Mouse (Mus musculus) CH12.LX (cell line): ENCODE results near the gene Bcat1. TPM values are rescaled to one million over a fixed set of nuclear protein-coding genes. Genes with fewer than 3 reads are reported as not detected.

Source experiments
- DNase-seq: peaks from one replicate; pipeline ENCODE4 v3.0.0-alpha.2; 2013; ENCODE audit errors: extremely low read depth
- H3K27ac ChIP-seq: 2 replicates; pipeline ENCODE4 v1.5.1; 2012; ENCODE audit warnings: low read depth, mild to moderate bottlenecking, control low read depth, moderate library complexity; ENCODE audit not compliant: insufficient read depth
- H3K27me3 ChIP-seq: replicated peaks from 2 replicates; pipeline ENCODE3; 2012; ENCODE audit warnings: inconsistent platforms
- H3K36me3 ChIP-seq, 2 experiments: replicated peaks in 1 of 2; 2 replicates each; pipeline versions ENCODE3 to v1.6.1; 2012; ENCODE audit warnings: inconsistent platforms in 1 of 2, low read length in 1 of 2, mild to moderate bottlenecking in 1 of 2, mixed read lengths in 1 of 2, moderate library complexity in 1 of 2; ENCODE audit not compliant: control insufficient read depth in 1 of 2, insufficient read depth in 1 of 2
- H3K4me1 ChIP-seq, 2 experiments: 2 replicates each; pipeline ENCODE4 v1.6.1; 2012; ENCODE audit warnings: inconsistent platforms in 1 of 2, moderate library complexity in 1 of 2; ENCODE audit not compliant: insufficient read depth in 2 of 2, control insufficient read depth in 1 of 2
- H3K4me2 ChIP-seq: 2 replicates; pipeline ENCODE4 v1.6.1; 2012; ENCODE audit warnings: low read depth, mild to moderate bottlenecking, control low read depth; ENCODE audit not compliant: poor library complexity, insufficient read depth, severe bottlenecking
- H3K4me3 ChIP-seq, 3 experiments: fragments of 150-350 bp in 1 of 3; sonication (generic) in 1 of 3; replicated peaks in 1 of 3; 2 replicates each; pipeline versions ENCODE3 to v1.5.1; 2011 to 2012; ENCODE audit warnings: low read depth in 2 of 3, low read length in 2 of 3, mild to moderate bottlenecking in 2 of 3, moderate library complexity in 2 of 3, control low read depth in 1 of 3, improper control_type of control experiment in 1 of 3, inconsistent platforms in 1 of 3, mixed read lengths in 1 of 3; ENCODE audit not compliant: poor library complexity in 1 of 3
- H3K79me2 ChIP-seq: replicated peaks from 2 replicates; pipeline ENCODE4 v1.6.1; 2012; ENCODE audit warnings: mild to moderate bottlenecking, moderate library complexity; ENCODE audit not compliant: control insufficient read depth, poor library complexity, insufficient read depth, severe bottlenecking; ENCODE audit errors: extremely low read depth
- H3K9ac ChIP-seq: 2 replicates; pipeline ENCODE4 v1.6.1; 2012; ENCODE audit warnings: low read depth, mild to moderate bottlenecking, control low read depth, moderate library complexity; ENCODE audit not compliant: insufficient read depth
- H3K9me3 ChIP-seq: replicated peaks from 2 replicates; pipeline ENCODE3; 2012; ENCODE audit warnings: low read length, inconsistent platforms, mixed read lengths
- CTCF ChIP-seq, 2 experiments: IDR thresholded peaks in 1 of 2; conservative IDR thresholded peaks in 1 of 2; 2 replicates each; pipeline ENCODE4 v1.5.1; 2011 to 2012; ENCODE audit warnings: low read depth in 2 of 2, low read length in 2 of 2, improper control_type of control experiment in 1 of 2, inconsistent platforms in 1 of 2, mild to moderate bottlenecking in 1 of 2, moderate library complexity in 1 of 2
- E2F4 ChIP-seq: IDR thresholded peaks from 2 replicates; pipeline ENCODE4 v1.6.1; 2011; ENCODE audit warnings: low read depth, low read length, improper control_type of control experiment; ENCODE audit not compliant: insufficient replicate concordance
- HCFC1 ChIP-seq: IDR thresholded peaks from 2 replicates; pipeline ENCODE4 v1.6.1; 2012; ENCODE audit warnings: low read depth, mild to moderate bottlenecking, inconsistent platforms, low read length, improper control_type of control experiment
- JUND ChIP-seq: conservative IDR thresholded peaks from 2 replicates; pipeline ENCODE4 v1.6.1; 2011; ENCODE audit warnings: low read depth, low read length, improper control_type of control experiment
- KAT2A ChIP-seq: IDR thresholded peaks from 2 replicates; pipeline ENCODE4 v1.6.1; 2012; ENCODE audit warnings: low read length, improper control_type of control experiment, inconsistent platforms; ENCODE audit not compliant: insufficient replicate concordance
- MAX ChIP-seq: IDR thresholded peaks from 2 replicates; pipeline ENCODE4 v1.6.1; 2011; ENCODE audit warnings: low read length, improper control_type of control experiment
- PAX5 ChIP-seq: IDR thresholded peaks from 2 replicates; pipeline ENCODE4 v1.6.1; 2012; ENCODE audit warnings: low read length, inconsistent platforms, mixed read lengths
- POLR2A ChIP-seq: IDR thresholded peaks from 2 replicates; pipeline ENCODE4 v1.6.1; 2011; ENCODE audit warnings: low read depth, mild to moderate bottlenecking, improper control_type of control experiment, low read length
- RAD21 ChIP-seq: IDR thresholded peaks from 2 replicates; pipeline ENCODE4 v1.6.1; 2011; ENCODE audit warnings: low read depth, mild to moderate bottlenecking, low read length, improper control_type of control experiment, moderate library complexity
- RCOR1 ChIP-seq: conservative IDR thresholded peaks from 2 replicates; pipeline ENCODE4 v1.6.1; 2012; ENCODE audit warnings: low read depth, mild to moderate bottlenecking, inconsistent platforms, low read length, improper control_type of control experiment
- SIN3A ChIP-seq: IDR thresholded peaks from 2 replicates; pipeline ENCODE4 v1.6.1; 2012; ENCODE audit warnings: low read length, improper control_type of control experiment, inconsistent platforms
- SMC3 ChIP-seq: IDR thresholded peaks from 2 replicates; pipeline ENCODE4 v1.6.1; 2011; ENCODE audit warnings: low read depth, low read length, improper control_type of control experiment
- TBP ChIP-seq: conservative IDR thresholded peaks from 2 replicates; pipeline ENCODE4 v1.6.1; 2011; ENCODE audit warnings: low read depth, low read length, improper control_type of control experiment
- UBTF ChIP-seq: IDR thresholded peaks from 2 replicates; pipeline ENCODE4 v1.6.1; 2012; ENCODE audit warnings: low read depth, mild to moderate bottlenecking, inconsistent platforms, low read length, improper control_type of control experiment, moderate library complexity
- ZKSCAN1 ChIP-seq: IDR thresholded peaks from 2 replicates; pipeline ENCODE4 v1.6.1; 2012; ENCODE audit warnings: low read depth, inconsistent platforms, low read length, improper control_type of control experiment, borderline replicate concordance
- ZNF384 ChIP-seq: IDR thresholded peaks from 2 replicates; pipeline ENCODE4 v1.6.1; 2012; ENCODE audit warnings: low read depth, low read length, improper control_type of control experiment, inconsistent platforms
- dilution Hi-C: fragments of 300-500 bp; cut with MboI; formaldehyde crosslinking; loops from 2 replicates; pipeline ENCODE4 v1.14.3; 2020; ENCODE audit warnings: low sequenced_read_pairs; ENCODE audit not compliant: extremely low pct_unique_long_range_greater_than_20kb, extremely low pct_ligation_motif_present
- in situ Hi-C: fragments of 300-500 bp; cut with MboI; formaldehyde crosslinking; loops from 3 replicates; pipeline ENCODE4 v1.14.3; 2019; ENCODE audit warnings: low sequenced_read_pairs, low pct_ligation_motif_present, low pct_unique_long_range_greater_than_20kb, mixed read lengths
- polyA plus RNA-seq: library from polyadenylated mRNA; unstranded; fragments of >175 nt; gene quantifications from 2 replicates; pipeline ENCODE4 v1.2.1, GENCODE M21; 2012; ENCODE audit warnings: low read depth; ENCODE audit not compliant: insufficient read length
- total RNA-seq, 2 experiments: library from RNA; depleted of rRNA; stranded (reverse); fragments of 300-350 nt in 1 of 2; fragments of >200 nt in 1 of 2; gene quantifications; 2 replicates each; pipeline ENCODE4 v1.2.3; 2012 to 2014

Bcat1 gene
- total and polyA plus RNA-seq, 3 experiments = 141 to 199 (median 176) TPM

DNA sequence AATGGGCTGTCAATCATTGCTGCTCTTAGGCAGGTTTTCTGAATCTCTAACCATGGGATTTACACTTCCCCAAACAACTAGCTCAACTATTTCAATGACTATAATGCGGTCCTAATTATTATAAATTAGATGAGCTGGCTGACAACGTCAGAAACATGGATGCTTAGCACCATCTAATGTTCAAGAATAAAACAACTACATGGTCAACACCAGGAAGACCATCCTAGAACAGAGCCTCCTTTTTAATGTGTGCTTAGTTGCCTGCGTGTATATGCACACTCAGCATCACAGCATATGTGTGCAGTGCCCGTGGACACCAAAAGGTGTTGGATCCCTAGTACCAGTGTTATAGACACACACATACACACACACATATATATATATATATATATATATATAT, 111.8 kb downstream of the Bcat1 start:
- TF ChIP-seq UBTF (no peak), CTCF (conservative IDR thresholded peaks at IDR 0.05 in 1 of 2, IDR thresholded peaks at IDR 0.05 in 1 of 2; ENCODE audit: low read depth in 2 of 2, low read length in 2 of 2) (peak in 1 of 2 experiments; percentile 55; a peak in 2 of 4 replicates), RAD21 (peak; percentile 65), SMC3 (peak; percentile 22; the same call in 1 of the 2 replicates)
- no peak for DNase-seq
- Histone ChIP-seq H3K27me3 (no peaks in the 10 kb centered on the region), H3K9ac (no peak overlapping the region), H3K79me2 (no peaks in the 10 kb centered on the region), H3K4me1 (peaks cover 0 to 20% of the 10 kb centered on the region in 2 experiments; a peak in 2 of 4 replicates), H3K36me3 (no peaks in the 10 kb centered on the region), H3K9me3 (no peaks in the 10 kb centered on the region), H3K4me3 (no peak overlapping the region), H3K27ac (no peak overlapping the region), H3K4me2 (no peak overlapping the region)
- dilution Hi-C loops (no loop called here), in situ Hi-C loops (loop anchor here (10.0 to 25.0 kb wide), 2 partner anchors 469 to 627 kb away; no protein-coding TSS in a partner anchor)

DNA sequence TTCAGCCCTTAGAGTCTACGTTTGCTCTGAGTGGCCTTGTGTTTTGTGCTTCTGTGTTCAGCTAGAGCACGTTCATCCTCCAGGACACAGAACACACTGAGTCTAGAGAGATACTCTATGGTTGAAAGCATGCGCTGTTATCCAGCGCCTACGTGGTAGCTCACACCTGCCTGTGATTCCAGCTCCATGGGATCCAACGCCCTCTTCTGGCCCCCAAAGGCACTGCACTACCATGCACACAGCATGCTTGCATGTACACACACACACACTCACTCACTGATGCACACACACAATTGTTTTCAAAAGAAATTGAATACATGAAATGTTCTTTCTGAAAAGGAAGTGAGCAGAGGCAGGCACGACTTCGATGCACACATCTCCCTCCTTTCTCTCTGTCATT, 112.8 kb downstream of the Bcat1 start:
- no peaks in the 10 kb centered on the region for H3K79me2 ChIP-seq
- H3K4me3 ChIP-seq = no peak overlapping the region
- in situ Hi-C loops (loop anchor here (10.0 to 25.0 kb wide), 2 partner anchors 468 to 626 kb away; no protein-coding TSS in a partner anchor), dilution Hi-C loops (no loop called here)
- H3K9me3 ChIP-seq = peaks cover 2% of the 10 kb centered on the region
- no peak overlapping the region for H3K9ac ChIP-seq
- peak; percentile 16 for TF ChIP-seq RAD21
- TF ChIP-seq ZNF384 = no peak
- no peak for TF ChIP-seq HCFC1
- TF ChIP-seq CTCF (conservative IDR thresholded peaks at IDR 0.05 in 1 of 2, IDR thresholded peaks at IDR 0.05 in 1 of 2; ENCODE audit: low read depth in 2 of 2, low read length in 2 of 2) = peak; percentile 19 to 25; a peak in 2 of 4 replicates
- H3K36me3 ChIP-seq = no peaks in the 10 kb centered on the region
- no peak for DNase-seq
- H3K27ac ChIP-seq = no peak overlapping the region
- H3K4me2 ChIP-seq = no peak overlapping the region
- peaks cover 0 to 20% of the 10 kb centered on the region in 2 experiments; a peak in 2 of 4 replicates for H3K4me1 ChIP-seq
- no peaks in the 10 kb centered on the region for H3K27me3 ChIP-seq

DNA sequence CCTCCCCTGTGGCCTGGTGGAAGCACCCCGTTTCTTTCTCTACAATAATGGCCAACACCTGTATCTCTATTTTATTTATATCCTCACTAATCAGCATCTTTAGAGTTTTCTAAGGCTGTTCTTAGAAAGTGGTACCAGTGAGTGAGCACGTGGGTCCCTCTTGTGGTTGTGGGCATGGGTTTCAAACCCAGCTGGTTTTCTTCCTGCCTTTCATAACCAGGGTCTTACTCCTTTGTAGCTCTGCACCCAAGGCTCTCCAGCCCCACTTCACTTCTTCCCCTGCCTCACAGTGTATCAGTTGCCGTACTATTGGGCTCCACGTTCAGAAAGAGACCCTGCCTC, 114.0 kb downstream of the Bcat1 start:
- Histone ChIP-seq H3K79me2 (no peaks in the 10 kb centered on the region), H3K4me2 (no peak overlapping the region), H3K27ac (no peak overlapping the region), H3K36me3 (no peaks in the 10 kb centered on the region), H3K4me1 (peaks cover 0 to 16% of the 10 kb centered on the region in 2 experiments; a peak in 2 of 4 replicates), H3K27me3 (no peaks in the 10 kb centered on the region), H3K9me3 (peaks cover 2% of the 10 kb centered on the region), H3K9ac (no peak overlapping the region), H3K4me3 (no peak overlapping the region)
- in situ Hi-C loops = loop anchor here (10.0 to 25.0 kb wide), 2 partner anchors 467 to 625 kb away; no protein-coding TSS in a partner anchor
- DNase-seq = peak; percentile 24
- dilution Hi-C loops = no loop called here
- TF ChIP-seq RCOR1 (no peak), JUND (no peak), MAX (peak; percentile 63; the same call in 1 of the 2 replicates), UBTF (no peak), POLR2A (no peak), SIN3A (no peak), PAX5 (no peak), KAT2A (no peak), RAD21 (peak; percentile 42), ZNF384 (no peak), TBP (no peak), E2F4 (no peak), ZKSCAN1 (no peak), CTCF (conservative IDR thresholded peaks at IDR 0.05 in 1 of 2, IDR thresholded peaks at IDR 0.05 in 1 of 2; ENCODE audit: low read depth in 2 of 2, low read length in 2 of 2) (peak; percentile 11 to 32; a peak in 3 of 4 replicates)
